Mouse (Mus musculus) spleen, postnatal 36 days (tissue): Measurements from ENCODE around the gene Lce3c.

Experiments
- DNase-seq, 2 experiments: peaks; one replicate each; pipeline ENCODE4 v3.0.0; 2022; ENCODE audit warnings: low spot score in 2 of 2, mixed read lengths in 1 of 2

Gene Lce3c

GRCm38 (mm10) chr3:92944186-92944585 lies at the start of gene Lce3c:
TSS of gene Lce3c (plus strand) at chr3:92944486.
- DNase-seq, result no peak

- DNase-seq, result no peak
Observed at GRCm38 (mm10) chr3:92894489-92894888, 49.8 kb upstream of the Lce3c start.

DNA sequence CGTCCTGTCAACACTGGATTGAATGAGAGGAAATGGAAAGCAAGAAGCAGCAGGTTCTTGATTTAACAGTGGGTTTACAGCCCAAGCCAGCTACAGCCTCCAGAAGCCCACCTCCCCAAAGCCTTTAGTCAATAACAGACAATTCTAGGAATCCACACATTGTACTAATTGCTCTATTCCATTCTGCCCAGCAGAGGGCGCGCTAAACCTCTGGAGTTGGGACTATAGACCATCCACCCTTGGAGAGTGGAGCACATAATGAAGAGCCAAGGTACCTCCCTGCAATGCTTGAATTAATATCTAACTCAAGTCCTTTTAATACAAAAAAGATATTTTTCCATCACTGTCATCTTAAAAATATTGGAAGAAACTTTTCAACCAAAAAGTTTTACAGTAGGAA lies 41.3 kb upstream of the Lce3c start:
- no peak for DNase-seq

GRCm38 (mm10) chr3:92903640-92904039 lies 40.6 kb upstream of the Lce3c start:
- no peak for DNase-seq

- DNase-seq, result no peak
Observed at GRCm38 (mm10) chr3:92905182-92905581, 39.1 kb upstream of the Lce3c start.

GRCm38 (mm10) chr3:92907571-92907970 lies 36.7 kb upstream of the Lce3c start:
- DNase-seq, result no peak

- DNase-seq, result no peak
Observed at GRCm38 (mm10) chr3:92920364-92920763, 23.9 kb upstream of the Lce3c start.

DNA sequence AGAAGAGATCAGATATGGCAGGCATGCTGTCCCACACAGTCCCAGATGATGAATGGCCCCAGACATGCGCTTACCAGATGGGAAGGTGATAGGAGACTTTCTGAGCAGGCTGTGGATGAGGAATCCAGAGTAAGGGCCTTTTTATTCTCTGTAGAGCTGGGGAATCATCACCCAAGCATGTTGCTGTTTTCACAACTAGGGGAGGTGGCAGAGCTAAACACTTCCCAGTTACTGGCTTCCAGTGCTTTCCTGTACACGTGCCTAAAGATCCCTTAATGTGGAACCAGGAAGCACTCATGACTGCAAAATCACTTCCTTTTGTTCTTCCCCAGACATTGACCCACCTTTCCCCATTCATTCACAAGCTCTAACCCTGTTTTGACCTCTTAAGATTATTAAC lies 18.2 kb upstream of the Lce3c start, which contains the start of gene Lce3a:
Gene Lce3a, minus strand, starts transcription at position 101 of the 400 bp plus-strand sequence.
- DNase-seq, result no peak

DNA sequence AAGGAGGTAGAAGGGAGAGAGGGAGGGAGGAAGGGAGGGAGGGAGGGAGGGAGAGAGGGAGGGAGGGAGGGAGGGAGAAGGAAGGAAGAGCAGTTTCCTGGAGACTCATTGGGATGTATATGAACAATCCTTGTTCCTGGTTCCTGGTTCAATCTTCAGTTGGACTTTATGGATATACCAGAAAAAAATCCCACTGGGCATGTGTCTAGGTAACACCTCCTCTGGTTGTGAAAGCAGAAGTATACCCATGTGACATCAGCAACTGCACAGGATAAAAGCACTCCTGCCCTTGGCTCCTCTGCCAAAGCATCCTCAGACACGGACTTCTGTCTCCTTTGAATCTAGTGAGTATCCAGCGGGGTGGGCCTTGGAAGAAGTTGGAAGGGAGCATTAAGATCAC lies 11.6 kb upstream of the Lce3c start, which contains the start of gene Lce3b:
Gene Lce3b, plus strand, starts transcription at position 301 of the 400 bp plus-strand sequence.
- no peak for DNase-seq

- DNase-seq, result no peak
Observed at GRCm38 (mm10) chr3:92957090-92957489, 12.8 kb downstream of the Lce3c start, which contains the start of gene Lce3d. TSS of gene Lce3d (plus strand) at chr3:92957390.

- no peak for DNase-seq
Observed at GRCm38 (mm10) chr3:92966761-92967160, 22.5 kb downstream of the Lce3c start, which contains the start of gene Lce3e. TSS of gene Lce3e (plus strand) at chr3:92967061.

GRCm38 (mm10) chr3:92978484-92978883 lies 34.2 kb downstream of the Lce3c start:
- DNase-seq, result no peak

GRCm38 (mm10) chr3:92991926-92992325 lies 47.6 kb downstream of the Lce3c start, which contains the start of gene Lce3f:
TSS of gene Lce3f (plus strand) at chr3:92992226.
- DNase-seq, result no peak
